Mouse (Mus musculus): ENCODE data around the gene Olfr282.
"Not testable (repeated sequence)": the region's sequence is repeated elsewhere in the genome, so short reads cannot be mapped to it uniquely, and the experiment has no call there.

The Olfr282 gene

DNA sequence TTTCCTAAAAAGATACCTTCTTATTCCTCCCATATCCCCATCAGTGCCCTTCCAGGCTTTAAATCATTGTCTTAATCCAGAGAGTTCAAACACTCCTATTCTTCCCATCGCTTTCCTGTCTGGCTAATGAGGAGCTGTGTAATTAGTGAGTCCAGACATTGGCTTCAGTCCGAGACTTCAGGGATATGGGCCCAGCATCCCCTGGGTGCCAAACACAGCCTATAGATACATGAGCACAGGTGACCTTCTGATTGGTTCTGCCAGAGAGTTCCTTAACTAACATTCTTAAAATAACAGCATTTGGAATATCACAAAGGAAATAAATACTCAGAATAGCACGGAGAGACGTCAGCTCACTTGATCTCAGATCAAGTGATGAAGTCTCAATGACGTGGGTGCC lies at the start of gene Olfr282:
Olfr282 (plus strand) TSS at position 301 of the 400 bp plus-strand sequence.
- not testable (repeated sequence) for TF ChIP-seq GATA4 (IDR thresholded peaks at IDR 0.05; ENCODE audit: insufficient replicate concordance, low read length)

DNA sequence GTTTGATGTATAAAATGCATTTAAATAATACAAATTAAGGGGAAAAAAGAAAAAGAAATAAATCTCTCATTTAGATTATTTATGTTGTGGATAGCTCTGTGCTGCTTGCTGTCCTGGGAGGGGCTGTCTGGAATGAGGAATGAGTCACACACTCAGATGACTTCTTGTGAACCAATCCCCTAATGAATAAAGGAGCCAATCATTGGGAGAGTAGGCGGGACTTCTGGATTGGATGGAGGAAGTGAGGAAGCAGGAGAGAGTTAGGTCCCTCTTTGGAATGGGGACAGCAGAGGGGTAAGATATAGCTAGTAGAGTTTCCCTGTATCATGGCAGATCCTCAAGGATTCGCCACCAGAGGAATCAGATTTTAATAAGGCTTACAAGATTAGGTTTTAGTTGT lies 43.4 kb upstream of the Olfr282 start:
- no peak for TF ChIP-seq GATA4 (IDR thresholded peaks at IDR 0.05; ENCODE audit: insufficient replicate concordance, low read length)

DNA sequence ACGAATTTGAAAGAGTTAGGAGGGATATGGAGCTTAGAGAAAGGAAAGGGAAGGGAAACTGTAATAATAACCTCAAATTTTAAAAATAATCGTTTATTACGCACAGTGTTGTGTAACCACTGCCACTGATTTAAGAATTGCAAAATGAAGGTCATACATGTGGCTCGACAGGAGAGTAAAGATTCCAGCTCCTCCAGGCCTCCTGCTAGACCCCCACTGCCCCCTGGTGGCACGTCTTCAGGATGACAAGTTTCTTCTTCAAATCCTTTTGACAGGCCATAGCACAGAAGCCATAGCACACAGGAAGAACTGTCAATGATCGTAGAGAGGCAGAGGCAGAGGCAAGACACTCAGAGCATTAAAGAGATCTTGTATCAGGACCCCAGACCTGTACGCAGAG lies 41.2 kb upstream of the Olfr282 start:
- no peak for TF ChIP-seq GATA4 (IDR thresholded peaks at IDR 0.05; ENCODE audit: insufficient replicate concordance, low read length)

DNA sequence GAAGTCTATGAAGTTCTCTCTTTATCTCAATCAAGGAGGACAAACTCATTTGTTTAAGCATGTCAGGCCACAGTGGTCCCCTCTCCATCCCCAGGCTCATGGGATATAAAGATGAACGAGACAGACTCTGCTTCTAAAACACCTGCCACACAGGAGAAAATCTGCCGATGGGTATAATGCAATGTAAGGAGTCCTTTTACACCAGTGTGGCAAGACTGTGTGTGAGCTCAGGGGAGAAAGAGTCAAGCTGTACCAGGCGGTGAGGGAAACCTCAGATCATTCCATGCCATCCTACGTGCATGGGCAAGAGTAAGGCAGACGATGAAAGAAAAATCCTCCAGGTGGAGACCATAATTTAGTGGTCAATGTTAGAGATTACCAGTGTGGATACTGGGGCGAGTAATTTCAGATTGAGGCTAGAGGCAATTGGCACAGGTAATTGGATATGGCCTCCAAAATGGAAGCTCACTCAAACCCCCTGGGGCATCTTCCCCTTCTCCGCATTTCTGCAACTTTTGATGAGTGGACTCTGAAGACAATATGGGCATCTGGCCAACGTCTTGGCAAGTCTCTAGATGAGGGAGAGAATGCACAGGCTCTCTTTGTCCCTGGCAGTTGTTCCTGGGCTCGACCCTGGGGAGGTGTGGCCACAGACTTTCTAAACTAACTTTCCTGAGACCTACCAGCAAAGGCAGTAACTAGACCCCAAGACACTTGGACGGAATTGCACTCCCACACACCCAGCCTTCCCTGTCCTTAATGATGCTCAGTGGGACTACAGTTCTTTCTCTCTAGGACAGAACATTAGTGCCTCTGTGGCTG lies 39.7 kb upstream of the Olfr282 start:
- no peak for TF ChIP-seq GATA4 (IDR thresholded peaks at IDR 0.05; ENCODE audit: insufficient replicate concordance, low read length)

DNA sequence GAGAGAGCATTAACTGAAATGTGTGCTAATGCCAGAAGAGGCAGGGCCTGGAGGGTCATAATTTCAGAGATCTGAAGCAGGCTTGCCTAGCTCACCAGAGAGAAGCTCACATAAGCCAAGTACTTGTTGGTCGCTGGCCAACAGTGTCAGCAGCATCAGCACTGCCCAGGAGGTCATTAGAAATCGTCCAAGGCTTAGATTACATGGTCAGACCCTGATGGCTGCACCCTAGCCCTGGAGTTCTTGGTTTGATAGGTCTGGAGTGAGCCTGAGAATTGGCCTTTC lies 39.2 kb upstream of the Olfr282 start:
- TF ChIP-seq GATA4 (IDR thresholded peaks at IDR 0.05; ENCODE audit: insufficient replicate concordance, low read length) = no peak

DNA sequence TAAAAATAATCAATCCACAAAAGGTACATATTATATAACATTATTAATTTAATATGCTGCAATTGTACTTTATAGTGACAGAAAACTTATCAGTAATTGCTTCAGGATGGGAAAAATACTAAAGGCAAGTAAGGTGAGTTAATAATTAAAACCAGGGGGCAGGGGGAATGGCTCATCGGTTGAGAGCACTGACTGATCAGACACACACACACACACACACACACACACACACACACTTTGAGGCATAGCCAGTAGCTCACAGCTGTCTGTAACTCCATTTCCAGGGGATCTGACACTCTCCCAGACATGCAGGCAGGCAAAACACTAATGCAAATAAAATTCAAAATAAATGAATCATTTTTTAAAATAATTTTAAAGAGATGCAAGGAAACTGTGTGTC lies 33.9 kb upstream of the Olfr282 start:
- no peak for TF ChIP-seq GATA4 (IDR thresholded peaks at IDR 0.05; ENCODE audit: insufficient replicate concordance, low read length)

DNA sequence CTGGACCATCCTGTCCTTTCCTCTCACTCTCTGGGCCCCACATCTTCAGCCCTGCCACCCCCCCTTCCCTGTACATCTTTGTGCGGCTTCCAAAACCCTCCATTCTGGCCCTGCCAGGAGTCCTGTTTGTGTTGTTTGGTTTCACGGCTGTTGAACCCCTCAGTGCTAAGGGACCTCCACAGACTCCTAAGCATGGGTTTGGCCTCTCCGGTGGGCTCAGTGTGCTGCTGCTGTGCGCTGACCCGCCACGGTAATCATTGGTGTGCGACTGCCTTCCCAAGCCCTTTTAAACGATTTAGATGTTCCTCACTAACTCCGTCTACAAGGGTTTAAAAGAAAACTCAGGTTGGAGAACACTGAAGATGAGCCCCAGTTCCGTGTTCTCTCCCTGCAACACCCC lies 28.7 kb upstream of the Olfr282 start:
- no peak for TF ChIP-seq GATA4 (IDR thresholded peaks at IDR 0.05; ENCODE audit: insufficient replicate concordance, low read length)

DNA sequence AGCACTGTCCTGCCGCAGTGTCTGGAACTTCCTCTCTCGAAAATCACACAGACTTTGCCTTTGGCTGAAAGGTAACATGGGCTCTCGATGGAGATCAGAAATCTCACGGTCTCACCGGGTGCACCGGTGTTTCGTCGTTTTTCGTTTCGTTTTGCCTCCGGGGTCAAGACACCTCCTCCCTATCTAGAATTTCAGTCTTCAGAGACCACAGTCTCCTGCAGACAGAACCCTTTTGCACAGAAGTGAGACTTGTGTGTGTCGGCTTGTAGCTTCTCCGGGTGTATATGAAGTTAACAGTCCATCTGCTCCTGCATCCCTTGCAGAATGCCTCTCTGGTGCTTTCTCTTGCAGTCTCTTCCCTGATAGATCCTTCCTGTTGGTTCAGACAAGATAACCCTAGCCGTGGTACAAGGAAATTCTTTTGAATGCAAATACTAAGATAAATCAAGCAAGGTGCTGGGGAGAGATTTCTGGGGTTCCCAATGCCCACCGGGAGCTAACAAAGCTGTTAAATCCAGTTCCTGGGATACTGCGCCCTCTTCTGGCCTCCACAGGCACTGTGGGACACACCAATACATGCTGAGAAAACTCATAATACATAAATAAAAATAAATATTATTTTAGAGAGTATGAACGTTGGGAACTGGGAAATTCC lies 22.5 kb upstream of the Olfr282 start:
- TF ChIP-seq GATA4 (IDR thresholded peaks at IDR 0.05; ENCODE audit: insufficient replicate concordance, low read length) = no peak

DNA sequence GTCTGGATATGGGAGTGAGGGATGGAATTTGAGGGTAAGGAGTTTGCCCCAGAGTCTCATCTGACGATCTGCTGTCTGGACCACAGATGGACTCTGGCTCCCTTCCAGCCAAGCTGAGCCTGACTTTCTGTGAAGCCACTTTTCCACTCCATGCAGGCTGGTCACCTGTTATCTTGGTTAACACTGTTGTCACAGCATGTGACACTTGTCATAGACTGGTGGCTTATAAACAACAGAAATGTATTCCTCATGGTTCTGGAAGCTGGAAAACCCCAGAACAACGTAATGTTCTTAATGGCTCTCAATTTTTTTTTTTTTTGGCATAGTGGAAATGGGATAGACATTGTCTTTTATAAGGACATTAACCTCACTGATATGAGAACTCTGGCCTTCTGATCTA lies 21.4 kb upstream of the Olfr282 start:
- no peak for TF ChIP-seq GATA4 (IDR thresholded peaks at IDR 0.05; ENCODE audit: insufficient replicate concordance, low read length)

DNA sequence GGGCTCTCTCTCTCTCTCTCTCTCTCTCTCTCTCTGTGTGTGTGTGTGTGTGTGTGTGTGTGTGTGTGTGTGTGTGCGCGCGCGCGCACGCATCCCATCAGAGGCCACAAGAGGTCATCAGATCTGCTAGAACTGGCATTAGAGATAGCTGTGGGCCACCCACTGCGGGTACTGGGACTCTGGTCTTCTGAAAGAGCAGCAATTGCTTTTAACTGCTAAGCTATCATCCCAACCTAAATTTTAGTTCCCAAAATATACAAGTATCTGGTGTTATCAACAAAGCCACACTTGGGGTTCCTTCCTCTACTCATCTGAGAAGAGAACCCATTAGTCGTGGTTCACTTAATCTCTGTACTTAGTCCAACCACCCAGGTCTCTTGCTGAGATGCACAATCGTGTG lies 20.8 kb upstream of the Olfr282 start:
- no peak for TF ChIP-seq GATA4 (IDR thresholded peaks at IDR 0.05; ENCODE audit: insufficient replicate concordance, low read length)

DNA sequence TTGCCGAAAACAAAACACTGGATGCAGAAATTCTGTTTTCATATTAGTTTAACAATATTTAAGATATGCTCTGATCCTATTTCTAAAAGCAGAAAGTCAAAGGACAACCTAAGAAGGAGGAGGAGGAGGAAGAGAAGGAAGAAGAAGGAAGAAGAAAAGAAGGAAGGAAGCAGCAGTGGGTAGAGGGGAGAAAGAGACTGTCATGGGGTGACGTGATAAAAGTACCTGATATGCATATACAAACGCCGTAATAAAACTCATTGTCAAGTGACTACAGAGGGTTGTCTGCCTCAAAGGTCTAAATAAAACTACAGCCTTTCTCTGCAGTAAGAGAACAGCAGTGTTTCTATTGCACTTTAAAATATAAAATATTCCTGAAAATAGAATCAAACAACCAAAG lies 15.0 kb upstream of the Olfr282 start:
- no peak for TF ChIP-seq GATA4 (IDR thresholded peaks at IDR 0.05; ENCODE audit: insufficient replicate concordance, low read length)

DNA sequence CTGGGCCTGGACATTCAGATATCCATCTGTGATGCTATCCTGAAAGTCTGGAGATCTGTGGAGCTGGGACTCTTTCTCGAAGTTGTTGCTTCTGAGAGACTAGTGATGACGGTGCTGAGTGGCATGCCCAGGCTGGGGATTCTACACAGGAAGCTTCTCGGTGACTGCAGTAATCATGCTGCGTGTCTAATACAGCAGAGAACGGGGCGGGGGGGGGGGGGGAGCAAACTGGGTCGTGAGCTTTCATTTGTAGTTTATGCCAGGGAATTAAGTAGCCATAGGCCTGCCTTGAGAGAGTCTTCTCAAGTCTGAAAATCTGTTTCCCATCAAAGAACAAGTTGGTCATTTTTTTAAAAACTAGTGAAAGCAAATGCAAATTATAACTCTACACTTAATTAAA lies 12.9 kb upstream of the Olfr282 start:
- TF ChIP-seq GATA4 (IDR thresholded peaks at IDR 0.05; ENCODE audit: insufficient replicate concordance, low read length) = no peak

DNA sequence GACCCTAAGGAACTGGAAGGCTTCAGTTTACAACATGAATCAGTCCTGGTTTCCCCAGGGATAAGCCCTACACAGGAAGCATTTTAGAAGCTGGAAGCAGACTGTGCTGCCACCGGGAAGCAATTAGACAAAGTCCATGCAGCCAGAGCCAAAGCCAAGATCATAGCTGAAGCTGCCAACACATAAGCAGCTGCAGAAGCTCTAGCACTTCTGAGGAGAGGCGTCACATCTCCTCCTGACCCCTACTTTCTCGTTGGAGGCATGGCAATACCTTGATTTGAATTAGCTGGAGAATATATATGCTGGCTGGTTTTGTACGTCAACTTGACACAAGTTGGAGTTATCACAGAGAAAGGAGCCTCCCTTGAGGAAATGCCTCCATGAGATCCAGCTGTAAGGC lies 10.1 kb upstream of the Olfr282 start:
- no peak for TF ChIP-seq GATA4 (IDR thresholded peaks at IDR 0.05; ENCODE audit: insufficient replicate concordance, low read length)

DNA sequence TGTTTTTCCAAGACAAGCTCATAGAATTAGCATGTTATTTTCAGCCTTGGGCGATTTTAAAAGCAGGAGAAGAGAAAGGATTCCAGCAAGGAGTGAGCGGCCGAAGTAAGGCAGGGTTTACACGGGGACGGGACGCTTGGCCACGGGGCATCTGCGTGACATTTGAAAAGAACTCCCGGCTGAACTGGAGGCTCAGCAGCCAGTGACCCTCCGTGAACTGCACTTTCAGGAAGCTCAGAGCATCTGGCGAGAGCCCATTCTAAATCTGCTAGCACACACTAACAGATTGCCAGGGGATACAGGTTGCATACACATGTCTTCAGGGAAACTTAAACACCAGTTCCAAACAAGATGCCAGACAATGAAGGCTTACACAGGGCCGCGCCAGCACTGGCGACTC lies 6.7 kb upstream of the Olfr282 start:
- no peak for TF ChIP-seq GATA4 (IDR thresholded peaks at IDR 0.05; ENCODE audit: insufficient replicate concordance, low read length)

DNA sequence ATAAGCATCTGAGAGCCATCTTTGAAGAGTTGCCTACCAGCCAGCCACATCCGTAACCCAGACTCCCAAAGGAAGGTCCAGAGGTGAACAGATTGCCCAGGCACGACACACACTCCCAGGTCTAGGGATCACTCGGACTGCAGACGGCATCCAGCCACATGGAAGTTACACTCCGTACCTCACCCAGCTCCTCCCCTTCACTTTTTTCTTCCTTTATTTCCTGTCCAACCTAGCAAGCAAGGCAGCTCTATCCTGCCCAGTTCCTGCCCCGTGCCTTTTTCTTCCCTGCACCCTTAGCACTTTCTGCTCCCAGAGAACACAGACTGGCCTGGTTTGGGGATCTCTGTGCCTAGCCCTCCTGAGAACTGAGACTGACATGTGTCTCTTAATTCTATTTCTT lies 6.3 kb upstream of the Olfr282 start:
- TF ChIP-seq GATA4 (IDR thresholded peaks at IDR 0.05; ENCODE audit: insufficient replicate concordance, low read length) = no peak

DNA sequence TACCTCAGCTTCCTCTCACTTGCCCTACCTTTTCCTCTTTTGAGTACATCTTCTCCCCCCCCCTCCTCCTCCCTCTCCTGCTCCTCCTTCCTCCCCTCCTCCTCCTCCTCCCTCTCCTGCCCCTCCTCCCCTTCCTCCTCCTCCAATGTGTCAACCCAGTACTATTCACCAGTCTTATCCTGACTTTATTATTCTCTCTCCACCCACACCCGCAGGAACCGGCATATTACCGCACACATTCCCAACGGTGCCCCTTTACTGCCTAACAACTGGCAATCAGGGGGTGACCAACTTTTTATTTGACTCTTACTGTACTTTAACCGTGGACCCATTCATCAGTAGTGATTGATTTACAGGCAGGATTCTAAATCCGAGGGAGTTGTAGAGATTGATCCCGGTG lies 5.8 kb upstream of the Olfr282 start:
- TF ChIP-seq GATA4 (IDR thresholded peaks at IDR 0.05; ENCODE audit: insufficient replicate concordance, low read length) = no peak

DNA sequence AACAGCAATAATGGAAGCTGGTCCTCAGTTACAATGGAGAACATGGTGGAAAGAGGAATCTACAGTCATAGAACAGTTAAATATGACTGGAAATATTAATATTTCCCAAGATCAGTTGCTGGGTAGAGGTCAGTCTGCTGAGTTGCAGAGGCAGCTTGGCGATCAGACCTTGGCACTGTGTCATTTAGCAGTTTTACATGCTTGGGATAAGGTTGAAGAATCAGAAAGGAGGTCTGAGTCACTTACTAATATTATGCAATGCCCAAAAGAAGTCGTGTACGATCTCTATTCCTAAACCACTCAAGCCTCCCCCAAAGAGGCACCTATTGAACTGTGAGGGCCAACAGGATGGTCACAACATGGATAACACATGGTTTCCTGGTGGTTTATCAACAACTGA lies 13.5 kb downstream of the Olfr282 start:
- TF ChIP-seq GATA4 (IDR thresholded peaks at IDR 0.05; ENCODE audit: insufficient replicate concordance, low read length) = no peak
